Mouse (Mus musculus) C2C12 (cell line): ENCODE results near the gene Trp53i13. TPM values are rescaled to one million over a fixed set of nuclear protein-coding genes. Genes with fewer than 3 reads are reported as not detected.

Experiments
- H3K27me3 ChIP-seq: one replicate; pipeline ENCODE4 v1.6.1; 2011; ENCODE audit not compliant: control insufficient read depth, insufficient read depth, insufficient read length
- H3K36me3 ChIP-seq: one replicate; pipeline ENCODE4 v1.6.1; 2011; ENCODE audit not compliant: control insufficient read depth, insufficient read depth
- H3K4me3 ChIP-seq: one replicate; pipeline ENCODE4 v1.5.1; 2011; ENCODE audit warnings: mild to moderate bottlenecking, control low read depth; ENCODE audit not compliant: poor library complexity, insufficient read depth, severe bottlenecking
- H3K79me2 ChIP-seq: one replicate; pipeline ENCODE4 v1.6.1; 2011; ENCODE audit not compliant: control insufficient read depth, insufficient read depth
- H3K79me3 ChIP-seq: one replicate; pipeline ENCODE4 v1.6.1; 2011; ENCODE audit warnings: low read depth, control low read depth
- H3ac ChIP-seq: one replicate; pipeline ENCODE3; 2011; ENCODE audit warnings: low read depth; ENCODE audit not compliant: control insufficient read depth, insufficient read length
- CEBPB ChIP-seq: IDR thresholded peaks from one replicate; pipeline ENCODE4 v1.6.1; 2011; ENCODE audit warnings: low read depth, mild to moderate bottlenecking, control low read depth, moderate library complexity
- CTCF ChIP-seq: IDR thresholded peaks from one replicate; pipeline ENCODE4 v1.5.1; 2011; ENCODE audit not compliant: control insufficient read depth, insufficient read depth, insufficient read length
- FOSL1 ChIP-seq: IDR thresholded peaks from one replicate; pipeline ENCODE4 v1.8.0; 2011; ENCODE audit warnings: mild to moderate bottlenecking, low read length; ENCODE audit not compliant: poor library complexity, insufficient read depth, severe bottlenecking
- MAX ChIP-seq: IDR thresholded peaks from one replicate; pipeline ENCODE4 v1.6.1; 2011; ENCODE audit warnings: mild to moderate bottlenecking, control low read depth
- MYOD1 ChIP-seq: IDR thresholded peaks from one replicate; pipeline ENCODE4 v1.6.1; 2011; ENCODE audit warnings: low read depth; ENCODE audit not compliant: control insufficient read depth, insufficient read length
- MYOG ChIP-seq: IDR thresholded peaks from one replicate; pipeline ENCODE4 v1.6.1; 2011; ENCODE audit not compliant: control insufficient read depth, insufficient read length; ENCODE audit errors: extremely low read depth
- USF1 ChIP-seq: IDR thresholded peaks from one replicate; pipeline ENCODE4 v1.6.1; 2011; ENCODE audit warnings: low read depth, mild to moderate bottlenecking, control low read depth, moderate library complexity
- polyA plus RNA-seq: library from polyadenylated mRNA; unstranded; fragments of >200 nt; fragmentation: generic; extraction: Trizol; gene quantifications from one replicate; pipeline ENCODE4 v1.2.1, GENCODE M21; 2012; ENCODE audit warnings: missing spikeins

The Trp53i13 gene
- polyA plus RNA-seq, 1 experiment, result 18.2 TPM

DNA sequence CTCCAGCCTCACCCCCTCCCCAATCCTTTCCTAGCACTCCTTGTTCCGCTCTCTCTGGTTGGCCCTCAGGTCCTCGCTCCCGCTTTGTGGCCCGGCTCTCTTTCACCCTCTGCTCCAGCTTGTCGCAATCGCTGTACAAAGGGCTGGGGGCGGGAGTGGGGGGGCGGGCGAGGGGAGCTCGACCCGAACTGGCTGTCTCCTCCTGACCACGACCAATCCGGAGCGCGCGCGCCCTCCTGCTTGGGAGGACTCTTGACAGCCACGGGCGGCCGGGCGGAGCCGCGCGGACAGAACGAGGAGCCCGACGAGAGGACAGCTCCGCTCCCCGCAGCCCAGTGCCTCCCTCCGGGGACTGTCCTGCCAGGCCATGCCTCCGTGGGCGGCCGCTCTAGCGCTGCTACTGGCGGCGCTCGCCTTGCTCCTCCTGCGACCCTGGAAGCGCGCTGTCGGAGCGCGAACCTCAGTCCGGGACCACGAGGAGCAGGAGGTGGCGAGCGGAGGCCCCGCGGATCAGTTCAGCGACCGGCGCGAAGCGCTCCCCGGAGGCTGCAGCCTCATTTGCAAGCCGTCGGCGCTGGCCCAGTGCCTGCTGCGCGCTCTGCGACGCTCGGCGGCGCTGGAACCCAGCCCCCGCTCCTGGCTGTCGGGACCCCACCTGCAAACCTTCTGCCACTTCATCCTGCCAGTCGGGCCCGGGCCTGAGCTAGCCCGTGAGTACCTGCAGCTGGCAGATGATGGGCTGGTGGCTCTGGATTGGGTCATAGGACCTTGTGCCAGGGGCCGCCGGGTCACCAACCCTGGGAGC, 746 bp downstream of the Trp53i13 start, which contains the start of gene Abhd15:
TSS of gene Abhd15 (plus strand) at position 290 of the 805 bp plus-strand sequence.
- H3K4me3 ChIP-seq, result peak within 1 kb of the TSS; percentile 30
- H3K36me3 ChIP-seq, result peaks cover 4% of the 10 kb centered on the region
- H3K79me3 ChIP-seq, result no peaks in the 10 kb centered on the region
- TF ChIP-seq MYOD1, result no peak
- TF ChIP-seq FOSL1, result no peak
- TF ChIP-seq MYOG, result no peak
- no peak for TF ChIP-seq CEBPB
- TF ChIP-seq CTCF, result peak; percentile 6
- peak; percentile 60 for TF ChIP-seq MAX
- no peak for TF ChIP-seq USF1
- no peaks in the 10 kb centered on the region for H3K27me3 ChIP-seq
- H3ac ChIP-seq, result peak within 1 kb of the TSS; percentile 60
- no peaks in the 10 kb centered on the region for H3K79me2 ChIP-seq

DNA sequence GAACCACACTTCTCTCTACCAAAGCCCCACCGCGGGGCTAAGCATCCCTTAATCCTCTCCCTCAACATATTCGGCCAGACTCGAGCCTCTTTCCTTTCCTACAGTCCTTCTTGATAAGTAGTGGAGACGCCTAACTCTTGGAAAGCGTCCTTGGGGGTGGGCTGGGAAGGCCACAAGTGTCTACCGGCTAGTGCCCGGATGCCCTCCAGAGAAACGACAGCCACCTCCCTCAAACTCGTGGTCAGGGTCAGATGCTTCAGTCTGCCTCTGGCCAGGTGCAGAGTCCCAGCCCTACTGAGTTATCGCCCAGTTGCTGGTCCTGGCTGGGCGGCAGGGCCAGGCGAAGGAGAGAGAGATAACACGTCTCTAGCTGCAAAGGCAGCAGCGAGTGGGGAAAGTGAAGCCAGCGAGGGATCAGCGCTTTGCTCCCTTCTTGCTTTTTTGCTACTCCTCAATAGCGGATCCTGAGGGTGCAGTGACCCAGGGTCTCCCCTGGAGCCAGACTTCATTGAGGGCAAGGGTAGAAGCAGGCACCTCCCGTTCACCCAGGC, 1.4 kb downstream of the Trp53i13 start:
- no peaks in the 10 kb centered on the region for H3K79me2 ChIP-seq
- no peaks in the 10 kb centered on the region for H3K27me3 ChIP-seq
- H3K79me3 ChIP-seq, result no peaks in the 10 kb centered on the region
- no peak overlapping the region for H3K4me3 ChIP-seq
- TF ChIP-seq CTCF (no peak), CEBPB (no peak), FOSL1 (no peak), MAX (no peak), MYOD1 (no peak), USF1 (no peak), MYOG (no peak)
- peaks cover 10% of the 10 kb centered on the region for H3K36me3 ChIP-seq
- H3ac ChIP-seq, result peak overlapping the region; percentile 44

DNA sequence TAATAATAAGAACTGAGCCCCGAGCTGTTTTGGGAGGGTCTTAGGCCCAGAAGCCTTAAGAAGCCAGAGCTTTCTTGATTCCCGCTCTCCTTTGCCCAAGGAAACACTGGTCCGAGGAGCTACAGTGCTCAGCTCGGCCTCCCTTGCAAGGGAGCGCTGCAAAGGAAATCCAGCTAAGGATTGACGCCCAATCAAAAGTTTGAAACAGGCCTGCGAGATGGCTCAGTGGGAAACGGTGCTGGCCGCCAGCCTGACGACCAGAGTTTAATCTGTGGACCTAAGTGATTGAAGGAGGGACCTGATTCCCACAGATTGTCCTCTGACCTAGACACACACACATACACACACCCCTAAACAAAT, 2.0 kb downstream of the Trp53i13 start:
- TF ChIP-seq MYOD1, result no peak
- TF ChIP-seq MYOG, result no peak
- TF ChIP-seq CTCF, result no peak
- no peak for TF ChIP-seq FOSL1
- TF ChIP-seq CEBPB, result no peak
- TF ChIP-seq MAX, result no peak
- peak overlapping the region; percentile 33 for H3ac ChIP-seq
- no peaks in the 10 kb centered on the region for H3K79me2 ChIP-seq
- H3K27me3 ChIP-seq, result no peaks in the 10 kb centered on the region
- peaks cover 15% of the 10 kb centered on the region for H3K36me3 ChIP-seq
- H3K79me3 ChIP-seq, result no peaks in the 10 kb centered on the region
- H3K4me3 ChIP-seq, result peak overlapping the region; percentile 15

DNA sequence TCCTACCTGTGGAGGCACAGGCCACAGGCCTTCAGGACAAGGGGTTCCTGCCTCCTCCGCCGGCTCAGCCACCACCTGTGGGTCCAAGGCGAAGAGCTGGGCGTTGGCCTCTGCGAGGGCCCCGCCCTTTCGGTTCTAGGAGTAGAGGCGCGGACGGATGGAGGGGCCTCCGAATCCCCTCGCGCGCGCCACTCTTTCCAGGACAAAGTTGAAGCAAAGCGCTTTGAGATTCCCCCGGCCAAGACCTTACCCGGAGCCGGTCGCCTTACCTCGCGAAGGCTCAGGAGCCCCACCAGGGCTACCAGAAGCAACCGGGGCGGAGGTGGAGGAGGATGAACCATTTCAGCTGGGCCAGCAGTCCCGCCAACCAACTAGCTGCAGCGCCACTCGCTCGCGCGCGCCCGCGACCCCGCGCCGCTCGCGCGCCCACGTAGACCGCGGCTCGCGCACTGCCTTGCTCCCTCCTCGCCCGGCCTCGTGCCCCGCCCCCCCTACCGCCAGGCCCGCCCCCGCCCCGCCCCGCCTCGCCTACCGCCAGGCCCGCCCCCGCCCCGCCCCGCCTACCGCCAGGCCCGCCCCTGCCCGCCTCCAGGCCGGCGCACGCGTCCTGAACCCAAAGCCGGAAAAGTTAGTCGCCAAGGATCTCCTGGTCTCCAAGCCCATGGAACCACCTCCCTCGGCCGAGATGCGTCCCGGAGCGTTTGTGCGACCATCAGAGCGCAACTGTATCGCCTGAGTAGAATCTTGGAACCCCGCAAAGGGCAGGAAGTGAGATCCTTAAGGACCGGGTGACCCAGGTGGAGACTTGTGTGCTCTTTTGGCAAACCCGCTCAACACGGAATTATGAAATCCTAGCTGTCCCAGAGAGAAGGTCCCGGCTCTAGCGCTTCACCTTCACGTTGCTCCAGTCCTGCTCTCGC, 2.6 kb downstream of the Trp53i13 start:
- H3K79me2 ChIP-seq, result no peaks in the 10 kb centered on the region
- no peaks in the 10 kb centered on the region for H3K27me3 ChIP-seq
- TF ChIP-seq CEBPB, result no peak
- TF ChIP-seq MYOD1, result no peak
- TF ChIP-seq MYOG, result no peak
- no peak for TF ChIP-seq USF1
- no peak for TF ChIP-seq MAX
- H3ac ChIP-seq, result peak overlapping the region; percentile 71
- H3K79me3 ChIP-seq, result no peaks in the 10 kb centered on the region
- H3K4me3 ChIP-seq, result peak overlapping the region; percentile 56
- peaks cover 22% of the 10 kb centered on the region for H3K36me3 ChIP-seq

DNA sequence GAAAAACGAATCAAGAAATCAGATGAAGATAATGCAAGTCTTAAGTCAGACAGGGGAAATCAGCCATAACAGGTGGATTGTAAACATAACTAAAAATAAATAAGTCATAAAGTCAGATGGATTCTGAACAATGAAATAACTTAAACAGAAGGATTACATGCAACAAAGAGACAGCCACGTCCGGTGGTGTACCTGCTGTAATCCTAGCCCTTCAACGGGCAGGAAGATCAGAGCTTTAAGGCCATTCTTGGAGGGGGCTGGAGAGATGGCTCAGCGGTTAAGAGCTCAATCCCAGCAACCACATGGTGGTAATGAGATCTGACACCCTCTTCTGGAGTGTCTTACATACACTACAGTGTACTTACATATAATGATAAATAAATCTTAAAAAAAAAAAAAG, 4.4 kb downstream of the Trp53i13 start:
- Histone ChIP-seq H3ac (no peak overlapping the region), H3K79me2 (no peaks in the 10 kb centered on the region), H3K4me3 (no peak overlapping the region), H3K27me3 (no peaks in the 10 kb centered on the region), H3K36me3 (peaks cover 35% of the 10 kb centered on the region), H3K79me3 (no peaks in the 10 kb centered on the region)
- no peak for TF ChIP-seq MYOD1
